Mouse (Mus musculus): ENCODE results near the gene Spry2.

- no peak for TF ChIP-seq CTCF (IDR thresholded peaks at IDR 0.05; ENCODE audit: borderline replicate concordance, insufficient read depth, low read depth, low read length)
- TF ChIP-seq POLR2A (IDR thresholded peaks at IDR 0.05; ENCODE audit: borderline replicate concordance, insufficient read depth, low read length), result no peak
Measured at GRCm38 (mm10) chr14:105922427-105922826, 25.8 kb upstream of the Spry2 start.

Measured in cerebellum, adult 2 months (tissue).